16 mouse cellular contexts compared by ENCODE assay signal in the genomic region with DNA sequence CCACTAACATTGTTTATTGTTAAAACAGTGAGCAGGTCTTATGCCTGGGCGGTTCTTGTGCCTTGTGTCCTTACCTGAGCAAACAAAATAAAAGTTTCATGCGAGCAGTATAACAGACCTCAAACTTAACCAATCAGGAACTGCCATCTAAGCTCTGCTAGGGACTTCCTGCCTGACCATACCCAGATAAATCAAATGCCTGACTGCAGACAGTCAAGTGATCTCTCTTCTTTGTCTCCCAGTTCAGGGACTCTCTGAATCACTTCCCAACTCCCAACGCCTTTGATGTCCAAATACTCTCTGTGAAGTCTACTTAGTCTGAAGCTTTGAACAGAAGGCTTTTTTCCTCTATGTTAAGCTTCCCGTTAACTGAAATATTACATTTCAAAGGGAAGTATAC. TPM values are rescaled to one million over a fixed set of nuclear protein-coding genes. Genes with fewer than 3 reads are reported as not detected.
DNase-seq lines count a peak whose midpoint lies in the region; ATAC-seq lines count a peak whose summit lies in the region.
"Had no signal": no experiment of that assay in that cellular context is flagged by ENCODE, and none has a peak within 500 bp of the region (broad histone marks: within the 10 kb centered on the region; RNA-seq: fewer than 3 reads in every experiment).

No protein-coding gene starts in this region.

- peak; percentile 38 for ATAC-seq in CD4-positive, CD25-positive, alpha-beta regulatory T cell, adult 4 months
- ATAC-seq: forebrain, embryonic 14.5 days; inflammation-experienced regulatory T-cells, adult 6 months; intestine, postnatal 0 days; Patski had no signal

- DNase-seq in 416B (ENCODE audit: low read depth) = peak; percentile 29
- DNase-seq in adrenal gland, postnatal 10 days = peak; percentile 47
- DNase-seq in naive thymus-derived CD4-positive, alpha-beta T cell, adult 2 months (ENCODE audit: low read depth) = peak; percentile 5
- no peak for DNase-seq in layer of hippocampus, adult 9-10 months (ENCODE audit: low spot score)
- DNase-seq in testis, postnatal 14 days (ENCODE audit: low spot score) = no peak
- DNase-seq: cerebellum, adult 18-20 months; cerebellum, adult 9-11 months; cerebellum, postnatal 36 days; gastrocnemius, adult 2 months; gastrocnemius, postnatal 25 days; heart, postnatal 36 days had no signal

RNA-seq across cellular contexts. Expression of a gene that starts 28.2 kb away (rescaled TPM):
- 1 to 10 TPM; 3.1 to 5.6 TPM for polyA plus RNA-seq in CD4-positive, CD25-positive, alpha-beta regulatory T cell, adult 4 months (2017; shearing (Covaris generic))
- total RNA-seq in adrenal gland, postnatal 10 days (2021) = 100 to 1,000 TPM; 114 to 156 TPM

Comparison
In these comparisons a context has a peak if more than half of its experiments do, and no peak if none do; other contexts are left out.
1. DNase-seq: peak in 416B (single experiment), adrenal gland, postnatal 10 days (single experiment) and naive thymus-derived CD4-positive, alpha-beta T cell, adult 2 months (single experiment); none in layer of hippocampus, adult 9-10 months (single experiment) and testis, postnatal 14 days (single experiment).